23 mouse cellular contexts compared by ENCODE assay signal in the genomic region with DNA sequence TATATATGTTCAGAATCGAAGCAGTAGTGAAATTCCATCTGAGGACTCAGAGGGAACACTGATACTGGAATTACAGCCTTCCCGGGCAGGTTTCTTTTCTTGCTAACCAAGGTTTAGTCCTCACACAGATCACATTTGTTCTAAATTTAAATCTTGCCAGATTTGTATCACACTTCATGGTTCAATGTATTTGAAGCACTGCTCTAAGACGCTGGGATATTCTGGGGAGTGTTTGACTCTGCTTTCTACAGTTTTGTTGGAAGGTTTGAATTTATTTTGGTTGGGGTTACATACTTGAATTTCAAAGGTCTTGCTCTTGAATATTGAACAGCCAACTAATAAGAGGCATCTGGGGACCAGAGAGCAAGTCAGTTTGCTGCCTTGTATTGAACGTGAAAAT.
DNase-seq lines count a peak whose midpoint lies in the region; ATAC-seq lines count a peak whose summit lies in the region.
"Had no signal": no experiment of that assay in that cellular context is flagged by ENCODE, and none has a peak within 500 bp of the region (broad histone marks: within the 10 kb centered on the region; RNA-seq: fewer than 3 reads in every experiment).

No protein-coding gene starts in this region.

- no peak overlapping the region for H3K27ac ChIP-seq in embryonic facial prominence, embryonic 11.5 days (replicated peaks; ENCODE audit: low read depth, low read length)
- H3K27ac ChIP-seq in embryonic facial prominence, embryonic 10.5 days (replicated peaks): no peak overlapping the region
- H3K27ac ChIP-seq in embryonic facial prominence, embryonic 12.5 days: peak overlapping the region; percentile 46; the same call in 1 of the 2 replicates
- H3K27ac ChIP-seq in embryonic facial prominence, embryonic 14.5 days (replicated peaks; ENCODE audit: low read depth, low read length): no peak overlapping the region; the same call in 1 of the 2 replicates
- H3K27ac ChIP-seq: forebrain, embryonic 13.5 days; forebrain, embryonic 15.5 days had no signal

- H3K4me2 ChIP-seq in embryonic facial prominence, embryonic 11.5 days (ENCODE audit: low read depth, low read length): no peak overlapping the region
- no peak overlapping the region for H3K4me2 ChIP-seq in embryonic facial prominence, embryonic 12.5 days (replicated peaks)
- no peak overlapping the region for H3K4me2 ChIP-seq in embryonic facial prominence, embryonic 14.5 days (ENCODE audit: low read depth, low read length)
- H3K4me2 ChIP-seq: forebrain, embryonic 13.5 days; forebrain, embryonic 15.5 days had no signal

- H3K27me3 ChIP-seq in embryonic facial prominence, embryonic 11.5 days (ENCODE audit: control insufficient read depth, insufficient read depth, low read length): no peaks in the 10 kb centered on the region
- no peaks in the 10 kb centered on the region for H3K27me3 ChIP-seq in embryonic facial prominence, embryonic 10.5 days (replicated peaks; ENCODE audit: low read depth, poor library complexity, severe bottlenecking)
- no peaks in the 10 kb centered on the region for H3K27me3 ChIP-seq in embryonic facial prominence, embryonic 12.5 days
- no peaks in the 10 kb centered on the region for H3K27me3 ChIP-seq in embryonic facial prominence, embryonic 14.5 days (replicated peaks; ENCODE audit: control insufficient read depth, insufficient read depth, low read length)
- H3K27me3 ChIP-seq: CH12.LX; forebrain, embryonic 13.5 days; forebrain, embryonic 15.5 days had no signal

- H3K9me3 ChIP-seq in embryonic facial prominence, embryonic 11.5 days (replicated peaks; ENCODE audit: control insufficient read depth, low read length): no peaks in the 10 kb centered on the region
- no peaks in the 10 kb centered on the region for H3K9me3 ChIP-seq in embryonic facial prominence, embryonic 10.5 days
- no peaks in the 10 kb centered on the region for H3K9me3 ChIP-seq in embryonic facial prominence, embryonic 12.5 days
- H3K9me3 ChIP-seq in embryonic facial prominence, embryonic 14.5 days (ENCODE audit: control insufficient read depth, low read length): no peaks in the 10 kb centered on the region
- H3K9me3 ChIP-seq: forebrain, embryonic 13.5 days; forebrain, embryonic 15.5 days had no signal

- 52% methylated on average over 4 of the region's 4 CpGs for WGBS in embryonic facial prominence, embryonic 11.5 days
- 64% methylated on average over 4 of the region's 4 CpGs for WGBS in embryonic facial prominence, embryonic 10.5 days
- WGBS in embryonic facial prominence, embryonic 12.5 days: 30% methylated on average over 4 of the region's 4 CpGs
- 37% methylated on average over 4 of the region's 4 CpGs for WGBS in embryonic facial prominence, embryonic 14.5 days

- peak; percentile 57 for DNase-seq in embryonic facial prominence, embryonic 11.5 days (ENCODE audit: low spot score)
- DNase-seq in embryonic facial prominence, embryonic 10.5 days (ENCODE audit: low spot score): no peak
- DNase-seq in embryonic facial prominence, embryonic 14.5 days (ENCODE audit: low spot score): peak; percentile 63
- peak; percentile 34 for DNase-seq in telencephalon, adult 2 months (ENCODE audit: low read depth, low spot score)
- no peak for DNase-seq in cerebellum, postnatal 10 days
- no peak for DNase-seq in cerebellum, postnatal 14 days
- DNase-seq: adrenal gland, adult 8-10 months; adrenal gland, postnatal 14 days; adrenal gland, postnatal 36 days; B cell, adult 2 months; cerebellum, adult 11-12 months; cerebellum, adult 2 months; cerebellum, adult 9-10 months; cerebellum, postnatal 25 days had no signal

- no peak overlapping the region for H3K9ac ChIP-seq in embryonic facial prominence, embryonic 11.5 days (replicated peaks; ENCODE audit: low read length)
- H3K9ac ChIP-seq in embryonic facial prominence, embryonic 12.5 days: no peak overlapping the region
- H3K9ac ChIP-seq in embryonic facial prominence, embryonic 14.5 days (ENCODE audit: low read depth, low read length): no peak overlapping the region
- H3K9ac ChIP-seq: forebrain, embryonic 13.5 days; forebrain, embryonic 15.5 days; forebrain, postnatal 0 days had no signal

- no peaks in the 10 kb centered on the region for H3K4me1 ChIP-seq in embryonic facial prominence, embryonic 11.5 days (ENCODE audit: control insufficient read depth, insufficient read depth, low read length)
- H3K4me1 ChIP-seq in embryonic facial prominence, embryonic 10.5 days: peaks cover 11% of the 10 kb centered on the region
- peaks cover 5% of the 10 kb centered on the region; the same call in 1 of the 2 replicates for H3K4me1 ChIP-seq in embryonic facial prominence, embryonic 12.5 days
- H3K4me1 ChIP-seq in embryonic facial prominence, embryonic 14.5 days (ENCODE audit: control insufficient read depth, insufficient read depth, low read length): peaks cover 5% of the 10 kb centered on the region; the same call in 1 of the 2 replicates
- H3K4me1 ChIP-seq: forebrain, embryonic 13.5 days had no signal

- H3K4me3 ChIP-seq in embryonic facial prominence, embryonic 11.5 days (ENCODE audit: low read depth, low read length): no peak overlapping the region
- no peak overlapping the region for H3K4me3 ChIP-seq in embryonic facial prominence, embryonic 10.5 days
- H3K4me3 ChIP-seq in embryonic facial prominence, embryonic 12.5 days: no peak overlapping the region
- no peak overlapping the region for H3K4me3 ChIP-seq in embryonic facial prominence, embryonic 14.5 days (ENCODE audit: low read depth, low read length)
- H3K4me3 ChIP-seq: forebrain, embryonic 13.5 days; forebrain, embryonic 15.5 days had no signal

- ATAC-seq in embryonic facial prominence, embryonic 11.5 days (replicated peaks; ENCODE audit: insufficient number of reproducible peaks, low FRiP score, low TSS enrichment, low read depth): no peak
- no peak for ATAC-seq in embryonic facial prominence, embryonic 12.5 days (ENCODE audit: insufficient number of reproducible peaks, insufficient read depth, low FRiP score, low TSS enrichment)
- 0 out of 2 replicates have a peak, but pooled peaks have one; percentile 26 for ATAC-seq in embryonic facial prominence, embryonic 14.5 days (ENCODE audit: low read depth)
- ATAC-seq: activated CD4-positive, CD25-positive, alpha-beta regulatory T cell, adult 4 months; CD4-positive, CD25-positive, alpha-beta regulatory T cell, adult 4 months; forebrain, embryonic 13.5 days; forebrain, embryonic 15.5 days; Patski had no signal

- H3K36me3 ChIP-seq in embryonic facial prominence, embryonic 11.5 days (replicated peaks; ENCODE audit: control insufficient read depth, insufficient read depth, low read depth, low read length): no peaks in the 10 kb centered on the region
- H3K36me3 ChIP-seq in embryonic facial prominence, embryonic 10.5 days (replicated peaks): no peaks in the 10 kb centered on the region
- no peaks in the 10 kb centered on the region for H3K36me3 ChIP-seq in embryonic facial prominence, embryonic 12.5 days
- no peaks in the 10 kb centered on the region for H3K36me3 ChIP-seq in embryonic facial prominence, embryonic 14.5 days (ENCODE audit: control insufficient read depth, insufficient read depth, low read length)
- H3K36me3 ChIP-seq: forebrain, embryonic 15.5 days; G1E had no signal

Comparison
In these comparisons a context has a peak if more than half of its experiments do, and no peak if none do; other contexts are left out.
1. DNase-seq: peak in embryonic facial prominence, embryonic 11.5 days (single experiment), embryonic facial prominence, embryonic 14.5 days (single experiment) and telencephalon, adult 2 months (single experiment); none in embryonic facial prominence, embryonic 10.5 days (single experiment), cerebellum, postnatal 10 days (0 of 2) and cerebellum, postnatal 14 days (0 of 2).